Mouse (Mus musculus): Measurements from ENCODE around the gene Lrp2bp. TPM values are rescaled to one million over a fixed set of nuclear protein-coding genes. Genes with fewer than 3 reads are reported as not detected.

The Lrp2bp gene
- total and polyA plus RNA-seq, 3 experiments: 0.40 TPM; not detected in 2

DNA sequence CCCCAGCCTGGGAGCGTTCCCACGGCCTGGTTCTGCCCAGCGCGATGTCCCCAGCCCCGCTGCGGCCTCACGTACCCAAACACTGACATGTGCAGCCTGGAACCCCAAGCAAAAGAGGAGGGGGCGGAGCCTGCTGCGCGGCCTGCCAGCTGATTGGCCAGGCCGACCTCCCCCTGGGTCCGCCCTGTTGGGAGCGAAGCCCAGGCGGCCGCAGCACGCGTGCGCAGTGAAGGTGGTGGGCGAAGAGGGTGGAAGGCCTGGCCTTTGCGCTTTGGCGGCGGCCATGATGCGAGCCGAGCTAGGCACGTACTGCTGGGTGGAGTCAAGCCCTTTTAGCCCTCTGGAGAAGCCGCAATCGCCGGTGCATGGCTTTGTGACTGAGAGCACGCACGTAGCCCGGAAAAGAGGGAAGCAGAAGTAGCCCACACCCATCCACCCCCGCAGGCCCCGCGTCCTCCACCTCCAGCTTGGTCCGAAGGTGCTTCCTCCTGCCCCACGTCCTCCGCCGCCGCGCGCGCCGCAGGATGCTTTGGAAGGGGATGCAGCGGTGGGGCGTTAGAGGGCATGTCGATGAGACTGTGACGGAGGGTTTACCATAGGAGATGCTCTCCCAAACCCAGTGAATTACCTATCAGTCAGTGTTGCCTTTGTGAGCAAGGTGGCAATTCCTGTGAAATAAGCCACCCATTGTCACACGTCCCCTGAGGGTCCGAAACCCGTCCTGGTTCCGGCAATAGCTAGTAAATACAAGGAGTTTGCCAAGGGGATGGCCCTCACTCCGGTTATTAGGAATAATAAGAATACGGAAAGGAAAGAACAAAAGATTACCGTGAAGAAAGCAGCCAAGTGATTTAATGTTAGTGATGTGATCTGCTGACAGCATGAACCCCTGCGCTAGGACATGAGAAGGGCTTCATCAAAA lies 942 bp downstream of the Lrp2bp start (continued):
- TF ChIP-seq MAZ (IDR thresholded peaks at IDR 0.05; ENCODE audit: low read depth, low read length) (peak; percentile 79; the same call in 1 of the 2 replicates), BHLHE40 (IDR thresholded peaks at IDR 0.05; ENCODE audit: borderline replicate concordance, low read depth, low read length) (0 out of 2 replicates have a peak, but pooled peaks have one; percentile 11), POLR2AphosphoS2 (IDR thresholded peaks at IDR 0.05; ENCODE audit: low read length) (peak; percentile 80), CHD1 (IDR thresholded peaks at IDR 0.05; ENCODE audit: low read depth, low read length) (no peak), ZC3H11A (IDR thresholded peaks at IDR 0.05; ENCODE audit: low read depth, low read length) (no peak), MXI1 (IDR thresholded peaks at IDR 0.05; ENCODE audit: low read depth, low read length) (peak; percentile 98), UBTF (IDR thresholded peaks at IDR 0.05; ENCODE audit: borderline replicate concordance, insufficient read depth, low read depth, low read length) (no peak), ETS1 (IDR thresholded peaks at IDR 0.05; ENCODE audit: low read depth, low read length) (peak; percentile 11; the same call in 1 of the 2 replicates)

DNA sequence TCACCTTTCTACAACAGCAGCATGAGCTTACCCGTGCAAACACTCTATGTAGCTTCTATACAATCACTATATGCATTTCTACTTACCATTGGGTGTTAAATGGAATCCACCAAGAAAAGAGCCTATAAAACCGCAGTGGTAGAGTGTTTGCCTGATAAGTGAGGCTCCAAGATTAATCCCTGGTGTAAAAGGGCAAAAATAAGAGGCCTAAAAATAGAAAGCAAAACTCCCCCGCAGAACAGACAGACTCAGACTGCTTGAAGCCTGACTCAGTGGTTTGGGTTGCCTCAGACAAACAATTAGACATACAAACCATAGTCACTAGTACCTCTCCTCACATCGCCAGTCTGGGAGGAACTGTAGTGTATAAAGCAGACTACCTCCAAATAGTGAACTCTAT lies 6.5 kb downstream of the Lrp2bp start, which contains the start of gene Ankrd37:
Gene Ankrd37, minus strand, starts transcription at position 112 of the 400 bp plus-strand sequence.
- Histone ChIP-seq H3K9ac (ENCODE audit: control insufficient read depth, low read depth, low read length, poor library complexity, severe bottlenecking) (no peak within 1 kb of the TSS), H3K4me1 (ENCODE audit: control insufficient read depth in 1 of 2, insufficient read depth in 2 of 2, low read length in 2 of 2) (peaks cover 11 to 17% of the 10 kb centered on the region in 2 experiments; a peak in 3 of 4 replicates), H3K27me3 (ENCODE audit: control insufficient read depth in 1 of 2, insufficient read depth in 2 of 2, low read length in 2 of 2) (no peaks in the 10 kb centered on the region), H3K27ac (ENCODE audit: control insufficient read depth, low read depth, low read length) (no peak within 1 kb of the TSS), H3K9me3 (replicated peaks; ENCODE audit: insufficient read depth, low read length) (no peaks in the 10 kb centered on the region), H3K36me3 (ENCODE audit: control insufficient read depth in 1 of 2, insufficient read depth in 2 of 2, low read length in 2 of 2) (peaks cover 0 to 20% of the 10 kb centered on the region in 2 experiments; a peak in 2 of 4 replicates), H3K4me3 (ENCODE audit: control insufficient read depth in 1 of 2, insufficient read depth in 1 of 2, low read depth in 2 of 2, low read length in 2 of 2) (no peak within 1 kb of the TSS), H3K79me2 (ENCODE audit: control insufficient read depth, insufficient read depth, low read length, poor library complexity) (no peaks in the 10 kb centered on the region)
- peak; percentile 93 for TF ChIP-seq MEF2A (IDR thresholded peaks at IDR 0.05; ENCODE audit: extremely low read depth, insufficient replicate concordance, low read depth, low read length, poor library complexity, severe bottlenecking)
- 0 out of 2 replicates have a peak, but pooled peaks have one; percentile 30 for TF ChIP-seq TCF12 (IDR thresholded peaks at IDR 0.05; ENCODE audit: low read depth, low read length)
- TF ChIP-seq GATA1 (IDR thresholded peaks at IDR 0.05; ENCODE audit: low read depth, low read length): peak; percentile 61; the same call in 1 of the 2 replicates
- no peak for TF ChIP-seq MYB (IDR thresholded peaks at IDR 0.05; ENCODE audit: low read depth, low read length)
- TF ChIP-seq EP300 (IDR thresholded peaks at IDR 0.05; ENCODE audit: low read depth in 1 of 2, low read length in 2 of 2): peak in 1 of 2 experiments; percentile 53; a peak in 1 of 4 replicates
- peak; percentile 59 for TF ChIP-seq SIN3A (IDR thresholded peaks at IDR 0.05; ENCODE audit: low read length)
- TF ChIP-seq TBP (IDR thresholded peaks at IDR 0.05; ENCODE audit: low read depth, low read length): no peak
- TF ChIP-seq RCOR1 (IDR thresholded peaks at IDR 0.05; ENCODE audit: low read depth, low read length): peak; percentile 75
- no peak for TF ChIP-seq CHD1 (IDR thresholded peaks at IDR 0.05; ENCODE audit: low read depth, low read length)
- 0 out of 2 replicates have a peak, but pooled peaks have one; percentile 1 for TF ChIP-seq BHLHE40 (IDR thresholded peaks at IDR 0.05; ENCODE audit: borderline replicate concordance, low read depth, low read length)
- 0 out of 2 replicates have a peak, but pooled peaks have one; percentile 14 for TF ChIP-seq HCFC1 (IDR thresholded peaks at IDR 0.05; ENCODE audit: low read depth, low read length)
- peak; percentile 76 for TF ChIP-seq ETS1 (IDR thresholded peaks at IDR 0.05; ENCODE audit: low read depth, low read length)
- TF ChIP-seq NRF1 (IDR thresholded peaks at IDR 0.05; ENCODE audit: insufficient read depth, low read depth, low read length, poor library complexity, severe bottlenecking): no peak
- peak; percentile 37; the same call in 1 of the 2 replicates for TF ChIP-seq MAFK (IDR thresholded peaks at IDR 0.05; ENCODE audit: borderline replicate concordance, low read depth, low read length)
- no peak for TF ChIP-seq MXI1 (IDR thresholded peaks at IDR 0.05; ENCODE audit: low read depth, low read length)
- DNase-seq (ENCODE audit: low read depth, low spot score): peak; percentile 72
